Mouse (Mus musculus): Measurements from ENCODE around the gene AF366264. TPM values are rescaled to one million over a fixed set of nuclear protein-coding genes. Genes with fewer than 3 reads are reported as not detected.

The AF366264 gene
- not detected in 2 replicates for polyA plus RNA-seq (2012; rRNA removed)

DNA sequence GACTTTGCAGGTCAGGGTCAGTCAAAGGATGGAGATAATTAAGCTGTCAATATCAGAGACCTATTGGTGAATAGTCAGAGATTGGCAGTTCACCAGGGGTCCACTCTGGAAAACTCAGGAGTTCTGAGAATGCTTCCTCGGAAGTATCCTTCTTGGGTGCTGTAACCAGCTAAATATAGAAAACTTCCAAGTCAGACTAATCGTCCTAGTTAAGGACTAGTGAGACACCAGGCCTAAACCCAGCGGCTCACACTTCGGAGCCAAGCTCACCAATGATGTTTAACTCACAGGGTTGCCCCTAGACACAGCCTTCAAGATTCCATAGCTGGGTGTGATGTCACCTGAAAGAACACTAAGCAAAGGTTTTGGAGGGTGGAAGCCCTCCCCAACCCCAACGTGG, at the start of gene AF366264:
TSS of gene AF366264 (minus strand) at position 101 of the 400 bp plus-strand sequence.

DNA sequence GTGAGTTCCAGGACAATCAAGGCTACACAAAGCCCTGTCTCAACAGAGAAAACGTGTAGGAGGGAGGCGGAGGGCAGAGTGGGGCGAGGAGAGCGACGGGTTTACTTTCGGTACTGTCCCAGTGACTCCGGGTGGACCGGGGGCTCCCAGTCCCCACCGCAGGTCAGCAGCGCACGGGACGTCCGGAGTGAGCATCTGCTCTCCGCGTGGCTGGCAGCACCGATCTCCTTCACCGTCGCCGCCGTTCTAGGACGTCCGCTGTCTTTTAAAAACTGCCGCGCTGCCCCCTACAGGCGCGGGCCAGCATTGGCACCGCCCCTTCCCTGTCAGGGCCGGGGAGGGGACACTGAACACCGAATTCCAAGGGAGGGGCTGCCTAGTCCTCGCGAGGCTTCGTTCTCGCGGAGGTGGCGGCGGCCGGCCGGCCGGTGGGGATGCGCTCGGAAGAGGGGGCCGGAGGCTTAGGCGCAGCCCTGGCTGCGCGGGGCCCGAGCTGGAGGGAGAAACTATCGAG, 52.9 kb downstream of the AF366264 start, which contains the start of gene Upf3a:
TSS of gene Upf3a (plus strand) at position 366 of the 514 bp plus-strand sequence.

Other genes starting within 250 kb of the AF366264 start
- gene Rasa3, start 160.8 kb downstream of the AF366264 start, polyA plus RNA-seq (2012; rRNA removed) = 26.3 and 30.3 TPM in 2 replicates
- gene Cfap97d2, start 132.5 kb downstream of the AF366264 start, polyA plus RNA-seq (2012; rRNA removed) = 1.7 and 3.1 TPM in 2 replicates
- gene Cdc16, start 80.7 kb downstream of the AF366264 start, polyA plus RNA-seq (2012; rRNA removed) = 141 and 142 TPM in 2 replicates
- 31.2 and 32.2 TPM in 2 replicates for gene Upf3a, start 52.8 kb downstream of the AF366264 start, polyA plus RNA-seq (2012; rRNA removed)
- gene Champ1, start 31.3 kb upstream of the AF366264 start, polyA plus RNA-seq (2012; rRNA removed) = 34.6 and 35.6 TPM in 2 replicates
- gene Coprs, start 51.9 kb upstream of the AF366264 start, polyA plus RNA-seq (2012; rRNA removed) = 69.6 and 69.9 TPM in 2 replicates

Measured in central nervous system, embryonic 14 days (tissue).